Mouse (Mus musculus): Measurements from ENCODE around the gene Vps37b. TPM values are rescaled to one million over a fixed set of nuclear protein-coding genes. Genes with fewer than 3 reads are reported as not detected.

Gene Vps37b
- polyA plus RNA-seq, 1 experiment = 40.7 TPM

- TF ChIP-seq MAX (IDR thresholded peaks at IDR 0.05) (no peak), USF1 (IDR thresholded peaks at IDR 0.05; ENCODE audit: low read depth) (no peak), MYOG (IDR thresholded peaks at IDR 0.05; ENCODE audit: control insufficient read depth, extremely low read depth, insufficient read length) (no peak), FOSL1 (IDR thresholded peaks at IDR 0.05; ENCODE audit: insufficient read depth, low read length, poor library complexity, severe bottlenecking) (no peak), CTCF (IDR thresholded peaks at IDR 0.05; ENCODE audit: control insufficient read depth, insufficient read depth, insufficient read length) (no peak), MYOD1 (IDR thresholded peaks at IDR 0.05; ENCODE audit: control insufficient read depth, insufficient read length, low read depth) (no peak), CEBPB (IDR thresholded peaks at IDR 0.05; ENCODE audit: low read depth) (no peak)
- Histone ChIP-seq H3K4me3 (ENCODE audit: insufficient read depth, poor library complexity, severe bottlenecking) (no peak overlapping the region), H3K27me3 (ENCODE audit: control insufficient read depth, insufficient read depth, insufficient read length) (no peaks in the 10 kb centered on the region), H3ac (ENCODE audit: control insufficient read depth, insufficient read length, low read depth) (no peak overlapping the region), H3K79me2 (ENCODE audit: control insufficient read depth, insufficient read depth) (no peaks in the 10 kb centered on the region), H3K36me3 (ENCODE audit: control insufficient read depth, insufficient read depth) (no peaks in the 10 kb centered on the region), H3K79me3 (ENCODE audit: low read depth) (no peaks in the 10 kb centered on the region)
Observed at GRCm38 (mm10) chr5:124076559-124076958, 44.5 kb upstream of the Vps37b start.

DNA sequence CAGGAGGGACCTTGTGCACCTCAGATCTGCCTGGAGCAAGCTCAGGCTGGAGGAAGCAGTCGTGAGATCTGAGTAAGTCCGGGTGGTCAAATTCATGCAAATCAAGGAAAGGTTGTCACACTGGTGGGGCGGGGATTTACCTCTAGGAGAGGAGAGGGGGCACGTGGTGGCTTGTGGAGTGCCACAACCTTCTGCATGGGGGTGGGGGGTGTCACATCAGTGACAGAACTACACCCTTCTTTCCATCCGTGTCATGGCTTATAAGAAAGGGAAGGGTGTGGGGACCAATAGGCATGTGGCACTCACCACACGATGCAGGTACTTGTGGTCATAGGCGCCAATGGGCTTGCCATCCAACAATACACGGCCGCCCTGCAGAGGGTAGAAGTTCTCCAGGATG, 43.6 kb upstream of the Vps37b start:
- no peak for TF ChIP-seq MYOD1 (IDR thresholded peaks at IDR 0.05; ENCODE audit: control insufficient read depth, insufficient read length, low read depth)
- no peak for TF ChIP-seq MAX (IDR thresholded peaks at IDR 0.05)
- no peak for TF ChIP-seq USF1 (IDR thresholded peaks at IDR 0.05; ENCODE audit: low read depth)
- no peak for TF ChIP-seq CTCF (IDR thresholded peaks at IDR 0.05; ENCODE audit: control insufficient read depth, insufficient read depth, insufficient read length)
- no peak for TF ChIP-seq MYOG (IDR thresholded peaks at IDR 0.05; ENCODE audit: control insufficient read depth, extremely low read depth, insufficient read length)
- TF ChIP-seq CEBPB (IDR thresholded peaks at IDR 0.05; ENCODE audit: low read depth) = no peak
- TF ChIP-seq FOSL1 (IDR thresholded peaks at IDR 0.05; ENCODE audit: insufficient read depth, low read length, poor library complexity, severe bottlenecking) = no peak
- no peaks in the 10 kb centered on the region for H3K36me3 ChIP-seq (ENCODE audit: control insufficient read depth, insufficient read depth)
- H3K4me3 ChIP-seq (ENCODE audit: insufficient read depth, poor library complexity, severe bottlenecking) = no peak overlapping the region
- H3ac ChIP-seq (ENCODE audit: control insufficient read depth, insufficient read length, low read depth) = peak overlapping the region; percentile 36
- H3K27me3 ChIP-seq (ENCODE audit: control insufficient read depth, insufficient read depth, insufficient read length) = no peaks in the 10 kb centered on the region
- no peaks in the 10 kb centered on the region for H3K79me2 ChIP-seq (ENCODE audit: control insufficient read depth, insufficient read depth)
- H3K79me3 ChIP-seq (ENCODE audit: low read depth) = no peaks in the 10 kb centered on the region

GRCm38 (mm10) chr5:124074845-124075307, 42.8 kb upstream of the Vps37b start:
- H3K4me3 ChIP-seq (ENCODE audit: insufficient read depth, poor library complexity, severe bottlenecking) = no peak overlapping the region
- peak; percentile 86 for TF ChIP-seq MYOD1 (IDR thresholded peaks at IDR 0.05; ENCODE audit: control insufficient read depth, insufficient read length, low read depth)
- no peak for TF ChIP-seq CTCF (IDR thresholded peaks at IDR 0.05; ENCODE audit: control insufficient read depth, insufficient read depth, insufficient read length)
- peak; percentile 22 for TF ChIP-seq USF1 (IDR thresholded peaks at IDR 0.05; ENCODE audit: low read depth)
- H3ac ChIP-seq (ENCODE audit: control insufficient read depth, insufficient read length, low read depth) = peak overlapping the region; percentile 26
- no peaks in the 10 kb centered on the region for H3K36me3 ChIP-seq (ENCODE audit: control insufficient read depth, insufficient read depth)
- H3K79me3 ChIP-seq (ENCODE audit: low read depth) = no peaks in the 10 kb centered on the region
- no peaks in the 10 kb centered on the region for H3K27me3 ChIP-seq (ENCODE audit: control insufficient read depth, insufficient read depth, insufficient read length)
- no peaks in the 10 kb centered on the region for H3K79me2 ChIP-seq (ENCODE audit: control insufficient read depth, insufficient read depth)

DNA sequence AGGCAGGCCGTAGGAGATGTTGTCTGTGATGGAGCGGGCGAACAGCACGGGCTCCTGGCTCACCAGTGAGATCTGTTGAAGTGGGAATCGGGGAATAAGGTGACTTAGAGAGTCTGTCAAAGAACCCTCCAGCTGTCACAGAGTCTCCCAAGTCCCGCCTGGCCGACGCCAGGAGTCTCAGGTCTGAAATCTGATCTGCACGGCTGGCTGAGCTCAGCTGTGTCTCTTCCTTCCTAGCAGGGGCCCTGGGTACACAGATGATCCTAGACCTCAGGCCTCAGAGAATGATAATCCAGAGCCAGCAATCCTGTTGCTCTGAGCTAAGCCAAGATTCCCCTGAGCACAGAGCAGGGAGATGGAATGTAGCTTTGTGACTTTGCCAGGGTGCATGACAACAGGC, 41.6 kb upstream of the Vps37b start:
- no peak for TF ChIP-seq MAX (IDR thresholded peaks at IDR 0.05)
- no peak for TF ChIP-seq USF1 (IDR thresholded peaks at IDR 0.05; ENCODE audit: low read depth)
- no peak for TF ChIP-seq MYOD1 (IDR thresholded peaks at IDR 0.05; ENCODE audit: control insufficient read depth, insufficient read length, low read depth)
- no peak for TF ChIP-seq CTCF (IDR thresholded peaks at IDR 0.05; ENCODE audit: control insufficient read depth, insufficient read depth, insufficient read length)
- TF ChIP-seq MYOG (IDR thresholded peaks at IDR 0.05; ENCODE audit: control insufficient read depth, extremely low read depth, insufficient read length) = no peak
- TF ChIP-seq CEBPB (IDR thresholded peaks at IDR 0.05; ENCODE audit: low read depth) = no peak
- no peak for TF ChIP-seq FOSL1 (IDR thresholded peaks at IDR 0.05; ENCODE audit: insufficient read depth, low read length, poor library complexity, severe bottlenecking)
- Histone ChIP-seq H3K36me3 (ENCODE audit: control insufficient read depth, insufficient read depth) (no peaks in the 10 kb centered on the region), H3K27me3 (ENCODE audit: control insufficient read depth, insufficient read depth, insufficient read length) (no peaks in the 10 kb centered on the region)

DNA sequence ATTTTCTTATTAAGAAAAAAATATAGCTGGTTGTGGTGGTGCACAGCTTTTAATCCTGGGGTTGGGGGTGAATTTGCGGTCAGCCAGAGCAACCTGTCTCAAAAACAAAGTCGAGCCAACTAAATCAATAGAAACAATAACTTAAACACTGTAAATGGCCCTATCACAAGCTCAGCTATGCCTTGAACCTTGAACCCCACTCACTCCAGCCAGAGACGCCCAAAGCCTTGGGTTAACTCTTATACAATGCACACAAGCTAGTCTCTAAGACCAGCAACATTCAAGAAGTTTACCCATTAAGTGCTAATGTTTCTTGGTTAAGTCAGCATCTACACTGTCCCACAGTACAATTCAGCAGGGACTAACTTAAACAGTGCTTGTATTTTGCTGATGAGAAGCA, 37.6 kb upstream of the Vps37b start:
- Histone ChIP-seq H3K79me3 (ENCODE audit: low read depth) (no peaks in the 10 kb centered on the region), H3K36me3 (ENCODE audit: control insufficient read depth, insufficient read depth) (no peaks in the 10 kb centered on the region), H3ac (ENCODE audit: control insufficient read depth, insufficient read length, low read depth) (no peak overlapping the region), H3K27me3 (ENCODE audit: control insufficient read depth, insufficient read depth, insufficient read length) (no peaks in the 10 kb centered on the region), H3K4me3 (ENCODE audit: insufficient read depth, poor library complexity, severe bottlenecking) (no peak overlapping the region), H3K79me2 (ENCODE audit: control insufficient read depth, insufficient read depth) (no peaks in the 10 kb centered on the region)
- TF ChIP-seq MYOG (IDR thresholded peaks at IDR 0.05; ENCODE audit: control insufficient read depth, extremely low read depth, insufficient read length) (no peak), CTCF (IDR thresholded peaks at IDR 0.05; ENCODE audit: control insufficient read depth, insufficient read depth, insufficient read length) (no peak), MAX (IDR thresholded peaks at IDR 0.05) (no peak), FOSL1 (IDR thresholded peaks at IDR 0.05; ENCODE audit: insufficient read depth, low read length, poor library complexity, severe bottlenecking) (no peak), USF1 (IDR thresholded peaks at IDR 0.05; ENCODE audit: low read depth) (no peak), CEBPB (IDR thresholded peaks at IDR 0.05; ENCODE audit: low read depth) (no peak), MYOD1 (IDR thresholded peaks at IDR 0.05; ENCODE audit: control insufficient read depth, insufficient read length, low read depth) (no peak)

More for the DNA sequence above, 41.6 kb upstream of the Vps37b start:
- no peak overlapping the region for H3ac ChIP-seq (ENCODE audit: control insufficient read depth, insufficient read length, low read depth)
- H3K4me3 ChIP-seq (ENCODE audit: insufficient read depth, poor library complexity, severe bottlenecking) = no peak overlapping the region
- H3K79me3 ChIP-seq (ENCODE audit: low read depth) = no peaks in the 10 kb centered on the region
- no peaks in the 10 kb centered on the region for H3K79me2 ChIP-seq (ENCODE audit: control insufficient read depth, insufficient read depth)

Measured in C2C12 (cell line).